Mouse (Mus musculus) embryo, embryonic 10.5 days (tissue): ENCODE results near the gene Gm49378.
A peak's percentile ranks its signal among the peaks of the same experiment; 100 is the strongest.

Experiments used
- DNase-seq: peaks from one replicate; pipeline ENCODE4 v3.0.0-alpha.2; 2015; ENCODE audit warnings: low spot score

The Gm49378 gene

GRCm38 (mm10) chr14:55589771-55590448 lies 47.8 kb downstream of the Gm49378 start:
- DNase-seq = no peak

- no peak for DNase-seq
Measured at GRCm38 (mm10) chr14:55589271-55589670, 48.4 kb downstream of the Gm49378 start.

GRCm38 (mm10) chr14:55586149-55586548 lies 51.5 kb downstream of the Gm49378 start:
- DNase-seq = no peak

GRCm38 (mm10) chr14:55585566-55585960 lies 52.1 kb downstream of the Gm49378 start:
- DNase-seq = no peak

- peak; percentile 80 for DNase-seq
Measured at GRCm38 (mm10) chr14:55584702-55585565, 52.8 kb downstream of the Gm49378 start, which contains the start of gene Emc9. TSS of gene Emc9 (minus strand) at chr14:55585302.

GRCm38 (mm10) chr14:55584303-55584701 lies 53.4 kb downstream of the Gm49378 start:
- DNase-seq = no peak

- no peak for DNase-seq
Measured at GRCm38 (mm10) chr14:55581981-55582681, 55.6 kb downstream of the Gm49378 start.

GRCm38 (mm10) chr14:55580731-55581130 lies 57.0 kb downstream of the Gm49378 start:
- no peak for DNase-seq

- DNase-seq = no peak
Measured at GRCm38 (mm10) chr14:55579511-55580496, 57.9 kb downstream of the Gm49378 start.
